Mouse (Mus musculus): Measurements from ENCODE around the gene Adprm. TPM values are rescaled to one million over a fixed set of nuclear protein-coding genes. Genes with fewer than 3 reads are reported as not detected.
A peak's percentile ranks its signal among the peaks of the same experiment; 100 is the strongest.

The Adprm gene
- polyA plus RNA-seq, 1 experiment: 30.6 TPM

GRCm38 (mm10) chr11:67007961-67008360 lies 44.4 kb downstream of the Adprm start:
- Histone ChIP-seq H3K9me3 (replicated peaks; ENCODE audit: control insufficient read depth, insufficient read depth, low read length, poor library complexity, severe bottlenecking) (peaks cover 9% of the 10 kb centered on the region), H3K4me3 (ENCODE audit: low read depth, low read length) (no peak overlapping the region), H3K36me3 (ENCODE audit: control insufficient read depth, insufficient read depth, low read length, poor library complexity, severe bottlenecking) (no peaks in the 10 kb centered on the region), H3K27ac (ENCODE audit: insufficient read depth, low read length) (peak overlapping the region; percentile 26), H3K9ac (ENCODE audit: low read depth, poor library complexity, severe bottlenecking) (no peak overlapping the region), H3K27me3 (ENCODE audit: control insufficient read depth, insufficient read depth, low read length, poor library complexity, severe bottlenecking) (no peaks in the 10 kb centered on the region), H3K4me1 (ENCODE audit: control insufficient read depth, insufficient read depth, low read length) (peaks cover 2% of the 10 kb centered on the region)
- TF ChIP-seq POLR2A (IDR thresholded peaks at IDR 0.05; ENCODE audit: insufficient read depth, low read length): no peak
- no peak for TF ChIP-seq EP300 (IDR thresholded peaks at IDR 0.05; ENCODE audit: insufficient read depth, low read depth, low read length)
- TF ChIP-seq CTCF (IDR thresholded peaks at IDR 0.05; ENCODE audit: low read depth, low read length): no peak

GRCm38 (mm10) chr11:67002911-67003310 lies 49.5 kb downstream of the Adprm start:
- Histone ChIP-seq H3K4me3 (ENCODE audit: low read depth, low read length) (no peak overlapping the region), H3K27me3 (ENCODE audit: control insufficient read depth, insufficient read depth, low read length, poor library complexity, severe bottlenecking) (no peaks in the 10 kb centered on the region), H3K27ac (ENCODE audit: insufficient read depth, low read length) (no peak overlapping the region), H3K36me3 (ENCODE audit: control insufficient read depth, insufficient read depth, low read length, poor library complexity, severe bottlenecking) (no peaks in the 10 kb centered on the region), H3K9me3 (replicated peaks; ENCODE audit: control insufficient read depth, insufficient read depth, low read length, poor library complexity, severe bottlenecking) (peaks cover 9% of the 10 kb centered on the region), H3K4me1 (ENCODE audit: control insufficient read depth, insufficient read depth, low read length) (no peaks in the 10 kb centered on the region), H3K9ac (ENCODE audit: low read depth, poor library complexity, severe bottlenecking) (no peak overlapping the region)
- TF ChIP-seq CTCF (IDR thresholded peaks at IDR 0.05; ENCODE audit: low read depth, low read length) (no peak), POLR2A (IDR thresholded peaks at IDR 0.05; ENCODE audit: insufficient read depth, low read length) (no peak), EP300 (IDR thresholded peaks at IDR 0.05; ENCODE audit: insufficient read depth, low read depth, low read length) (no peak)

GRCm38 (mm10) chr11:67001717-67002116 lies 50.7 kb downstream of the Adprm start:
- Histone ChIP-seq H3K27ac (ENCODE audit: insufficient read depth, low read length) (no peak overlapping the region), H3K9me3 (replicated peaks; ENCODE audit: control insufficient read depth, insufficient read depth, low read length, poor library complexity, severe bottlenecking) (peaks cover 9% of the 10 kb centered on the region), H3K9ac (ENCODE audit: low read depth, poor library complexity, severe bottlenecking) (no peak overlapping the region)

GRCm38 (mm10) chr11:67000671-67001070 lies 51.7 kb downstream of the Adprm start:
- no peaks in the 10 kb centered on the region for H3K27me3 ChIP-seq (ENCODE audit: control insufficient read depth, insufficient read depth, low read length, poor library complexity, severe bottlenecking)
- TF ChIP-seq CTCF (IDR thresholded peaks at IDR 0.05; ENCODE audit: low read depth, low read length) (no peak), POLR2A (IDR thresholded peaks at IDR 0.05; ENCODE audit: insufficient read depth, low read length) (no peak), EP300 (IDR thresholded peaks at IDR 0.05; ENCODE audit: insufficient read depth, low read depth, low read length) (no peak)
- no peak overlapping the region for H3K4me3 ChIP-seq (ENCODE audit: low read depth, low read length)
- H3K4me1 ChIP-seq (ENCODE audit: control insufficient read depth, insufficient read depth, low read length): no peaks in the 10 kb centered on the region
- H3K36me3 ChIP-seq (ENCODE audit: control insufficient read depth, insufficient read depth, low read length, poor library complexity, severe bottlenecking): no peaks in the 10 kb centered on the region
- no peak overlapping the region for H3K27ac ChIP-seq (ENCODE audit: insufficient read depth, low read length)
- H3K9ac ChIP-seq (ENCODE audit: low read depth, poor library complexity, severe bottlenecking): no peak overlapping the region
- peaks cover under 1% of the 10 kb centered on the region; the same call in 1 of the 2 replicates for H3K9me3 ChIP-seq (replicated peaks; ENCODE audit: control insufficient read depth, insufficient read depth, low read length, poor library complexity, severe bottlenecking)

More at GRCm38 (mm10) chr11:67001717-67002116, 50.7 kb downstream of the Adprm start:
- no peaks in the 10 kb centered on the region for H3K36me3 ChIP-seq (ENCODE audit: control insufficient read depth, insufficient read depth, low read length, poor library complexity, severe bottlenecking)
- H3K27me3 ChIP-seq (ENCODE audit: control insufficient read depth, insufficient read depth, low read length, poor library complexity, severe bottlenecking): no peaks in the 10 kb centered on the region
- H3K4me1 ChIP-seq (ENCODE audit: control insufficient read depth, insufficient read depth, low read length): no peaks in the 10 kb centered on the region
- no peak for TF ChIP-seq POLR2A (IDR thresholded peaks at IDR 0.05; ENCODE audit: insufficient read depth, low read length)
- TF ChIP-seq CTCF (IDR thresholded peaks at IDR 0.05; ENCODE audit: low read depth, low read length): no peak
- no peak for TF ChIP-seq EP300 (IDR thresholded peaks at IDR 0.05; ENCODE audit: insufficient read depth, low read depth, low read length)
- H3K4me3 ChIP-seq (ENCODE audit: low read depth, low read length): no peak overlapping the region

- Histone ChIP-seq H3K36me3 (ENCODE audit: control insufficient read depth, insufficient read depth, low read length, poor library complexity, severe bottlenecking) (no peaks in the 10 kb centered on the region), H3K9ac (ENCODE audit: low read depth, poor library complexity, severe bottlenecking) (no peak overlapping the region), H3K27ac (ENCODE audit: insufficient read depth, low read length) (no peak overlapping the region), H3K4me1 (ENCODE audit: control insufficient read depth, insufficient read depth, low read length) (no peaks in the 10 kb centered on the region), H3K9me3 (replicated peaks; ENCODE audit: control insufficient read depth, insufficient read depth, low read length, poor library complexity, severe bottlenecking) (no peaks in the 10 kb centered on the region), H3K27me3 (ENCODE audit: control insufficient read depth, insufficient read depth, low read length, poor library complexity, severe bottlenecking) (no peaks in the 10 kb centered on the region), H3K4me3 (ENCODE audit: low read depth, low read length) (no peak overlapping the region)
- no peak for TF ChIP-seq CTCF (IDR thresholded peaks at IDR 0.05; ENCODE audit: low read depth, low read length)
Measured at GRCm38 (mm10) chr11:66998467-66999403, 53.7 kb downstream of the Adprm start.

- Histone ChIP-seq H3K4me3 (ENCODE audit: low read depth, low read length) (no peak overlapping the region), H3K27me3 (ENCODE audit: control insufficient read depth, insufficient read depth, low read length, poor library complexity, severe bottlenecking) (no peaks in the 10 kb centered on the region), H3K27ac (ENCODE audit: insufficient read depth, low read length) (no peak overlapping the region), H3K4me1 (ENCODE audit: control insufficient read depth, insufficient read depth, low read length) (no peaks in the 10 kb centered on the region), H3K36me3 (ENCODE audit: control insufficient read depth, insufficient read depth, low read length, poor library complexity, severe bottlenecking) (no peaks in the 10 kb centered on the region), H3K9me3 (replicated peaks; ENCODE audit: control insufficient read depth, insufficient read depth, low read length, poor library complexity, severe bottlenecking) (no peaks in the 10 kb centered on the region), H3K9ac (ENCODE audit: low read depth, poor library complexity, severe bottlenecking) (no peak overlapping the region)
- TF ChIP-seq CTCF (IDR thresholded peaks at IDR 0.05; ENCODE audit: low read depth, low read length) (no peak), POLR2A (IDR thresholded peaks at IDR 0.05; ENCODE audit: insufficient read depth, low read length) (no peak), EP300 (IDR thresholded peaks at IDR 0.05; ENCODE audit: insufficient read depth, low read depth, low read length) (no peak)
Measured at GRCm38 (mm10) chr11:66996446-66996845, 55.9 kb downstream of the Adprm start.

Data from ES-Bruce4 (cell line).